Mouse (Mus musculus) left cerebral cortex, adult 2 months (tissue): ENCODE measurements around the gene Cyp3a11. TPM values are rescaled to one million over a fixed set of nuclear protein-coding genes. Genes with fewer than 3 reads are reported as not detected.
"Not testable (repeated sequence)": the region's sequence is repeated elsewhere in the genome, so short reads cannot be mapped to it uniquely, and the experiment has no call there.

Experiments
- DNase-seq, 2 experiments: peaks; one replicate each; pipeline ENCODE4 v3.0.0; 2021 to 2022; ENCODE audit warnings: low spot score in 2 of 2, mixed read lengths in 1 of 2; ENCODE audit errors: extremely low spot score in 1 of 2
- H3K27ac ChIP-seq: fragments of 200-600 bp; 2 replicates; pipeline ENCODE4 v1.8.1; 2022
- H3K4me3 ChIP-seq: fragments of 200-600 bp; 2 replicates; pipeline ENCODE4 v1.8.1; 2022
- CTCF ChIP-seq: fragments of 200-600 bp; IDR thresholded peaks from 2 replicates; pipeline ENCODE4 v1.8.1; 2022; ENCODE audit warnings: antibody characterized with exemption, mild to moderate bottlenecking, moderate library complexity
- intact Hi-C: fragments of 180-260 bp; cut with DNase I; formaldehyde crosslinking; loops from one replicate; pipeline ENCODE4 v1.15.1; 2025
- long read RNA-seq, 2 experiments: library from polyadenylated mRNA; stranded (forward); transcript quantifications; one replicate each; pipeline ENCODE4 v2.0.0; 2021; ENCODE audit warnings: borderline mapping rate in 2 of 2
- total RNA-seq, 2 experiments: library from RNA; stranded (reverse); gene quantifications; 2 replicates each; pipeline ENCODE4 v1.2.3; 2021

The Cyp3a11 gene
- total RNA-seq, result not detected
- long read RNA-seq, experiment 1, result 0 reads
- long read RNA-seq, experiment 2, result 0 reads

DNA sequence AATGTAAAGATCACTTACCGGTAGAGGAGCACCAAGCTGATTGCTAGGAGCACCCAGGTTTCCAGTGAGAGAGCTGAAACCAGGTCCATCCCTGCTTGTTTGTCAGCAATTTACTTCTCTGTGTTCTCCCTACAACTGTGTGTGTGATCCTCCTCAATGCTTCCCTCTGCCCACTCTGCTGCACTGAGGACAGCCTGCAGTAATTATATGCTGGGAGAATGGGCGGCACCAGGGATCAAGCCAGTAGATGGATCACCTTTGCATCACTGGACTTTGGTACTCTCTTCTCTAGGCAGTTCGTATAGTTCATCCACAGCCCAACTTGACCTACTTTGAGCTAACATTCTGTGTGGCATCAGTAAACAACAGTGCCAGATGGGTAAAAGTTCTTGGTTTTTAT lies at the start of gene Cyp3a11:
Cyp3a11 (minus strand) TSS at position 277 of the 400 bp plus-strand sequence.
- no peak for DNase-seq
- Histone ChIP-seq H3K4me3 (no peak within 1 kb of the TSS), H3K27ac (no peak within 1 kb of the TSS)
- TF ChIP-seq CTCF, result no peak
- intact Hi-C loops, result no loop called here

DNA sequence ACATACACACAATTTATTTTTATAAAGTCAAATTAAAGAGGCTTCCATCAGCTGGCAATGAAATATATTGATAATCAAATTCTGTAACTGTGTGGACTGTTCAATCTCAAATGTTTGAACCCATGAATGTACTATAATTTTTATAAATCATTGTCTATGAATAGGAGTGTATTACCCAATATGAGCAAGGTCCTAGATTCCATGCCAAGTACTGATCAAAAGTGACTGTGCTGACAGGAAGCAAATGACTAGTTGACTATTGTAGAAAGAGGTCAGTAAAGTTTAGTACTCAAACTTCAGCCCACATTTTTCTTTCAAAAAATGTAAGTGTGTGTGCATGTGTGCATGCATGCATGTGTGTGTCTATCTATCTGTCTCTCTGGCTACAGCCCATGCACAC lies 33.1 kb upstream of the Cyp3a11 start:
- no peak overlapping the region for H3K4me3 ChIP-seq
- no peak for TF ChIP-seq CTCF
- intact Hi-C loops, result no loop called here
- DNase-seq, result no peak
- no peak overlapping the region for H3K27ac ChIP-seq

DNA sequence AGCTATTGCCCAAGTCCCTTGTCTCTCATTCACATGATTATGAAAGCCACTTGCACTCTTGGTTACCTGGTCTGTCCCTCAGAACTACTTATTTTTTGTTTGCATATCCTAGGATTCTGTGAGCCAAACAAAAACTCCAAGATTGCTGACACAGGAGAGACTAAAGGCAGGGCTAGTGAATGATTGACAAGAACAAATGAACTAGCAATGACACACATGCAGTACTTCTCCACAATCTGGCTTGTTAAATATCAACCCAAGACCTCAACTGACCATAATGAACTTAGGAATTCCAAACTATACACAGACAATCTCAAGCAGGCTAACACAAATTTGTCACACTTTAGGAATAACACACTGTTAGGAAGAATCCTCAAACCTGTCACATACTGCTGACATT lies 32.0 kb upstream of the Cyp3a11 start:
- no peak overlapping the region for H3K4me3 ChIP-seq
- no peak overlapping the region for H3K27ac ChIP-seq
- intact Hi-C loops, result no loop called here
- no peak for TF ChIP-seq CTCF
- DNase-seq, result no peak

DNA sequence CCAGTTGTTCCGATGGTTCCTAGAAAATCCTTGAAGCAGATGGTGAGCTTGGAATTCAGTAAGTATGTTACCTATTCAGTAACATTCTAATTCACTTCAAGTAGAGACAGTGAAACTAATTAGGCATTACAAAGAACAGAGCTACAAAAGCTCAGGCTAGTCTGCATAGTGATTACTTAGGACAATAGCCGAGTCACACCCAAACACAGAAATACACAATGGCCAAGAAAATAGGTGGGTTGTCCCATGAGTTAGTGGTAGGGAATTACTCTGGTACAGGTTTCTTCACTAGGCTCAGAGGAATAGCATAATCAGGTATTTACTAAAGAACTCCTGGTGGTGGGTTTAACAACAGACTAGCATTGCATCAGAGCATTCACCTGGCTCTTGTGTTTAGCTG lies 27.2 kb upstream of the Cyp3a11 start:
- DNase-seq, H3K4me3 ChIP-seq, H3K27ac ChIP-seq, intact Hi-C loops: not testable (repeated sequence)

DNA sequence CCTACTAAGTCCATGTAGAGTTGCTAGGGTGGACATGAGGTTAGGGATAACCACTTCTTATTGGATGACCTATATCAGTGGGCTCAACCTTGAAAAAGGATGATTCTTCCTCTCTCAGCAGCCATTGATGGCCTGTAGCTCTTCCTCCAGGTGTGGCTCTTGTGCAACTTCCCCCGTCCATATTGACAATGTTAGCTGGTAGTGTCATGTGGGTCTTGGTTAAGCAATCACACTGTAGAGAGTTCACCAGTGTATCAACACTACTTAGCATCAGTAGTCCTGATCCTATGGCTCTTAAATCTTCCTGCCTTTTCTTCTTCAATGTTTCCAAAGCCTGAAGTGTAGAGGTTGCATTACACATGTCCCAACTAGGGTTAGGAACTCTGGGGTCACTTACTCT lies 24.8 kb upstream of the Cyp3a11 start:
- Histone ChIP-seq H3K4me3 (no peak overlapping the region), H3K27ac (no peak overlapping the region)
- TF ChIP-seq CTCF, result no peak
- no peak for DNase-seq
- intact Hi-C loops, result no loop called here

DNA sequence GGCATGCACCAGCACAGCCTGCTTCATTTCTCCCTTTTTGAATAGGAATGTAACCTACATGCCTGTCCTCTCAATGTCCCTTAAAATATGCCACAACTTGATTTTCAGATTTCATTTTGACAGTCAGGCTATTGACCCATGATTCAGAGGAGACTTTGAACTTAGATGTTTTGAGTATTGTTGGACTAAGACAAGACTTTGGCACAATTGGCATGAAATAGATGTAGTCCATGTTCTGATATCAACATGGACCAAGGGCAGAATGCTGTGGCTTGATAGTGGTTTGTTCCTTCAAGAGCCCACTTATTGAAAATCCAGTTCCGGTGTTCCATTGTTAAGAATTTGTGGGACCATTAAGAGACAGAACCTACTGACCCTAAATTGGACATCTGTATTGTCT lies 23.6 kb upstream of the Cyp3a11 start:
- DNase-seq, result no peak
- no peak overlapping the region for H3K4me3 ChIP-seq
- intact Hi-C loops, result no loop called here
- TF ChIP-seq CTCF, result no peak
- no peak overlapping the region for H3K27ac ChIP-seq

DNA sequence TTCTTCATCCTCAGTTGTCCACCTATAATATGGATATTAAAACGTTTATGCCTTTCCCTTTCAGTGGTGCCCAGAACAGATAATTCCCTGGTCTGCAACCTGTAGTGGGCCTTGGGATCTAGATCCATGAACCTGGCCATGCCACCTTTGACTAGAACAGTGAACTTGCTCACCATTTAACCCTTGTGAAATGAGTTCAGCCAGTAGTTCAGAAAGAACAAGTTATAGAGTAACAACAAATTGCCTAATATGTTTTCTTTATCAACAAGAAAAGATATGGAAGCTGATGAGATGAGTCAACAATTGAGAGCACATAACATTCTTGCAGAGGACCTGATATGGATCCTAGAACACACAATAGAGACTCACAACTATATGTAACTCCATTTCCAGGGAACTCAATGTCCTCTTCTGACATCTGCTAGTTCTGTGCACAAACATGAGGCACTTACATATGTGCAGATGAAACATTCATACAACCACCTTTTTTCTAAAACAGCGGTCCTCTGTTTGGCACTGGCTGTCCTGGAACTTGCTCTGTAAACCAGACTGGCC lies 20.7 kb upstream of the Cyp3a11 start:
- Histone ChIP-seq H3K4me3 (no peak overlapping the region), H3K27ac (no peak overlapping the region)
- intact Hi-C loops, result no loop called here
- DNase-seq, result no peak
- TF ChIP-seq CTCF, result no peak

DNA sequence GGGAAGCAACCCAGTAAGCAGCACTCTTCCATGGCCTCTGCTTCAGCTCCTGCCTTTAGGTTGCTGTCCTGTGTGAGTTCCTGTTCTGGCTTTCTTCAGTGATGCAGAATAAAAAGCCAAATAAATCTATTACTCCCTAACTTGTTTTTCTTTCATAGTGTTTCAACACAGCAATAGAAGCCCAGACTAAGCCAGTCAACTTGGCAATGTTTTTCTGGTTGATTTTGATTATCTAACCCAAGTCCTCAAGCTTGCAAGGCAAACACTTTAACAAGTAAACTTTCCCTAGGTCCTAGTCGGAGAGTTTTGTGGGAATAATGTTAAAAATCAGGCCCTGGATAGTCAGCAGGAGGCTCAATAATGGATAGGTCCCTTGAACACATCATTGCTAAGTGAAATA lies 17.5 kb upstream of the Cyp3a11 start:
- DNase-seq, result no peak
- no peak for TF ChIP-seq CTCF
- intact Hi-C loops, result no loop called here
- Histone ChIP-seq H3K27ac (no peak overlapping the region), H3K4me3 (no peak overlapping the region)

DNA sequence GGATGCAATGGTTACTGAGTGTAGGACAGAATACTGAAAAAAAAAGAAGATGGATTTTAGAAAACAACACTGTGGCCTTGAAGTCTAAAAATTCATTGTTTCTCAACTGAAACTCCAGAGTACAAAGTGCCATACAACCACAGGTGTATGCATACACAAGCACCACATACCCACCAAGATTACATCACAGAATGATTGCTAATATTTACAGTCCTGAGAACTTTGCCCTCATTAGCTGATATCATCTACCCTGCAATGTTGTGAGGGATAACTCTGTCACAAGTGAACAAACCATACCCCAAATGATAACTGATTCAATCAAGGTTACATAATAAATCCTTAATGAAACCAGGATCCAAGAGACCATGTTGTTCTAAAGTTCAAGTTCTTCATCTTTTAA lies 1.4 kb upstream of the Cyp3a11 start:
- DNase-seq, result no peak
- intact Hi-C loops, result no loop called here
- H3K27ac ChIP-seq, result no peak overlapping the region
- TF ChIP-seq CTCF, result no peak
- H3K4me3 ChIP-seq, result no peak overlapping the region

DNA sequence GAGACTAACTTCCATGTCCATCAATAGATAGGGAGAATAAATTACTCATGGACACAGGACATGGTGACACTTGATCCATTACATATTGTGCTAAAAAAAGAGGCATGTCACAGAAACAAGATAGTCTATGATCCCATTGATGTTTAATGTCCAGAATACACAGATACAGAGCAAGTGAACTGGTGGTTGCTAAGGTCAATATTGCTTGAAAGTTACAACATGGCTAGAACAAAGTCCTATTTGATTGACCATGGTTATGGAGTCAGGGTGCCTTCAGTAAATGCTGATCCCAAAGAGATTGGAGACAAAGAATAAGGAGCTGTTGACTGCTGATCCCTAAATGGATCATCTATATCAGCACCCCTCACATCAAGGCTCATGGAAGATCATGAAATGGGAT lies 12.3 kb downstream of the Cyp3a11 start:
- H3K4me3 ChIP-seq, H3K27ac ChIP-seq, intact Hi-C loops, DNase-seq: not testable (repeated sequence)

DNA sequence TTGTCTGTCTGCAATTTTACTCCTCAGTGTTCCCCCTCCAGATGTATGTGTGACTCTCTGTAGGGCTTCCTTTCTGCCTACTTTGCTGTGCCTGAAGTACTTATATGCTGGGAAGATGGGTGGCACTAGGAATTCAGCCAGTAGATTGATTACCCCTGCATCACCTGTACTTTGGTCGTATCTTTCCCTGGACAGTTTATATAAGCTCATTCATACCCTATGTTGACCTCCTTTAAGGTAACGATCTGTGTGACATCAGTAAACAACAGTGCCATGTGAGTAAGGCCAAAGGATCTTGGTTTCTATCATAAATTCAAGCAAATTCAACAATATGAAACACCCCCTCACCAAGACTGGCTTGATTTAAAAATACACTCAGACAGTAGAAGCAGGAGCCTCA lies 74.0 kb downstream of the Cyp3a11 start, which contains the start of gene Cyp3a44:
Cyp3a44 (minus strand) TSS at position 79 of the 400 bp plus-strand sequence.
- intact Hi-C loops, H3K4me3 ChIP-seq, H3K27ac ChIP-seq, DNase-seq: not testable (repeated sequence)

Other genes with a start within 250 kb of the Cyp3a11 start
- not detected for gene Cyp3a41a, start 159.8 kb downstream of the Cyp3a11 start, total RNA-seq
- gene Cyp3a44, start 74.1 kb downstream of the Cyp3a11 start, total RNA-seq, result not detected
- not detected for gene Cyp3a25, start 129.7 kb upstream of the Cyp3a11 start, total RNA-seq
- not detected for gene Cyp3a59, start 199.3 kb upstream of the Cyp3a11 start, total RNA-seq